Mouse (Mus musculus) c-Kit-positive CD71-positive TER-119-negative erythroid progenitor cells, embryonic 14.5 days (primary cell): ENCODE results near the gene Rpgr.

Experiments
- DNase-seq: peaks from one replicate; pipeline ENCODE4 v3.0.0-alpha.2; 2013; ENCODE audit warnings: low read depth

The Rpgr gene

DNA sequence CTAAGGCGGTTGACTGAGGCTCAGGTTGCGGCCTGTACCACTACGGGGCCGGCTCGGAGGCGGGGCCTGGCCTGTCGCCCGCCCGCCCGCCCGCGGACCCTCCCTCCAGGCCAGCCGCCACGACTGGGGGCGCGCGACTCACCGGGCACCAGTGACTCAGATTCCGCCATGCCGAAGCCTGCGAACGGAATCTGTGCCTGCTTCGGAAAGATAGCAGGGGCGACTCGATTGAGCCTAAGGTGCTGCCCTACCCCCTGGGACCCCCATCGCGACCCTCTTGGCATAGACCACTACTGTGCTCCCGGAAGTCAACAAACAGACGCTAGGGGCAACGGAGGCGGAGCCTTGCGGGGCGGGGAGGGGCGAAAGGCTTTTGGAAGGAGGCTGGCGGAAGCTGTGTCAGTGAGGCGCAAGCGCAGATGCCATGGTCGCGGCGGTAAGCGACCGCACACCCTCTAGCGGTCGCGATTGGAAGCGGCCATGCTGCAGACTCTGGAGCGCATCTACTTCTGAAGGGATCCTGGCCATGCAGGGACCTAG, at the start of gene Rpgr:
Gene Rpgr, minus strand, starts transcription at position 511 of the 540 bp plus-strand sequence.
- peak; percentile 71 for DNase-seq

DNA sequence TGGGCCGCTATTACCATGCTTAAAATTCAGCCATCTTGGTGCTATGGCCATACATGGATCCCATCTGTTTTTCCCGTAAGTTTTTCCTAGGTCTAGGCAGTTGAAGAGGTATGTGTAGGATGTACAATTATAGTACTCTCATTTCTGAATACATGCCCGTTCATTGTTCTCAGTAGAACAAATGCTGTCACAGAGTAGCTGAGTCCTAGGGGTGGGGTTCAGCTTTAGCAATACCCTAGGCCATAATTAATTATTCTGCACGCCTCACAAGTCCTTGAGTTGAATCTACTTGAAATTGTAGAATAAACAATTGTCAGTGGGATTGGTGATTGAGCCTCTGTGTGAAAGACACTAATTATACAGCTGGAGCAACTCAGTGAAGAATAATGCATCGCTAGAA, 41.5 kb upstream of the Rpgr start:
- no peak for DNase-seq

DNA sequence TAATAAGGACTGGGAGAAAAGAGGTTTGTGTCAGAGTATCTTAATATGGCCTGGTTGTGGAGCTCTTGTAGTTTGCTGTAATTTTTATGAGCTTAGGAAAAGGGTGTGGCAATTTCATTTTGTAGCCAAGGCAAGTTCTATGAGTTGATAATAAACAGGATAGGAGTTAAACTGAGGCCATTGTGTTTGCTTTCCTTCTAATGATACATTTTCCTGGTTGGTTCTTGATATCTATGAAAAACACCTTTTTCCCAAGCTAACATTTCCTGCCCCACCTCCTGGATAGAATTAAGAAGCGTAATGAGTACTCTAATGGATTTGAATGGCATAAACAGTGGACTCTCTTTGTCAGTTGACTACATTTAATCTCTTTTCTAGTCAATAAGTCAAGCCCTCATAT, 41.1 kb upstream of the Rpgr start:
- DNase-seq = no peak

DNA sequence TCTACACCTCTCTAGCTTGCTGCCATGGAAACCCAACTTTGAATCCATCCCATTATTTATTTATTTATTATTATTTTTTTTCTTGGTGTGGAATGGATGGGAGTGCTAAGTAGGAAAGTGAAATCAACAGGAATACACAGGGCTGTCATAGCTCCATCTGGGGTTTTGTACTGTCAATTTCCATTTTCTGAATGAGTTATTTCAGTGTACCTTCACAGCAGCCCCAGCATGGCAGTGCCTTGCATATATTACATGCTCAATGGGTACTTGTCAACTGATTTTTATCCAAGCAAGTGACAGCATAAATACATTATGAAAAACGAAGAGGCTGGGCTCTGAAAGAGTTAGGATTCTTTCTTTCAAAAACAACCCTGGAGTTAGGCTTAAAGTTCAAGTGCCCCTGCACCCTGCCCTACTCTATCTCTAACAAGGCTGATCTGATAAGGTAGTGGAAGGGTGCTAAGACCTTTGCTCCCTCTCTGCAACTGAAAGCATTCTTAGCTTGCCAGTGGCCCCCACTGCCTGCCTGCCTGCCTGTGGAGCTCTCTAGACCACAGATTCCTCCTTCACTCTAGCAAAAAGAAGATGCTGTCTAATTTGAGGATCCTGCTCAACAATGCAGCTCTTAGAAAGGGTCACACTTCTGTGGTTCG, 35.3 kb upstream of the Rpgr start, which contains the start of gene Otc:
Gene Otc, plus strand, starts transcription at position 454 of the 653 bp plus-strand sequence.
- no peak for DNase-seq

DNA sequence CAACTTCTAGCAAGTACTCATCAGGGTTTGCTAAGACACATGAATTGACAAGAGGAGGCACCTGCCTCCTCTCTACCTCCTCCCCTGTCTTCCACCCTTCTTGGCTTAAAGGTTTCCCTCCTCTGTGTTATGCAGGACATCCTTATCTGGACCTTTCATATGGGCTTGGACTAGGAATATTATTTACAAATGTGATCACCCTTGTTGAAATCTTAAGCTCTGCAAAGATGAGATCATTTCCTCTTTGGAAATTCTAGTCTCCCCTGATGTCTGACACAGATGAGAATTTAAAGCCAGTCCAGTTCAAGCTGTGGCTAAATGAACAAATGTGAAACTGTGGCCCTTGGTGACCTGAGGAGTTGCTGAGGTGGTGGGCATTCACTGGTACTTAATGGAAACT, 34.6 kb upstream of the Rpgr start:
- no peak for DNase-seq

DNA sequence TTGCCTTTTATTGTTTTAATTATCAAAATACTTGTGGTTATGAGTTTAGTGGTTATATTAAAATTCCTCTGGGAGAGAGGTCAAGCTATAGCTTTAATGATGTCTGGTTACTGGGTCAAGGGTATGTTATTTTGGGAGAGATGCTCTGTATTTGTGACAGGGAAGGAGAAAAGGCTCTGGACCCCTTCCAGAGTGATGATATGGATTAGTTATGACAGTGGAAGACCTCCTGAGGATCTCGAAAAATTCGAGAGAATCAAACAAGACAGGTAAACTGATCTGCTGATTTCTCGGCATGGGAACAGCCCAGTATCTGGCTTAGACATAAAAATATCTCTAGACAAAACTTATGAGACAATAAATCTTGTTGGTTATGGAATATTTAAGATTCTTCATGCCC, 27.2 kb upstream of the Rpgr start:
- no peak for DNase-seq

DNA sequence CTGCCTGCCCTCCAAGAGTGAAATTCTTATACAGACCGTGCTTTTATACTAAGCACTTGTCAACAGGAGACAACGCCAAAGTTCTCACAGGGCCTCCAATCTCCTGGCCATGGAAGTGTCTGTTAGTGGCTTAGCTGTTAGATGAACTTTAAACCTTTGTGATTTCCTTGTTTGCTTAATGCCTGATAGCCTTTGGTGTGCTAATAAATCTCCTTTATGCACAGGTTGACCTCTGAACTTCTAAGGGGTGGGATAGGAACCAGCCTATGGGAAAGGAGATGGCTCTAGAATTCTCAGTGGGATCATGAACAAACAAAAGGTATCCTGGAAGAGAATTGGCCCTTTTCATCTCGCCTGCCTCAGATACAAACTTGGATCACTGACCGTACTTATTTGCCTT, 22.8 kb upstream of the Rpgr start:
- no peak for DNase-seq

DNA sequence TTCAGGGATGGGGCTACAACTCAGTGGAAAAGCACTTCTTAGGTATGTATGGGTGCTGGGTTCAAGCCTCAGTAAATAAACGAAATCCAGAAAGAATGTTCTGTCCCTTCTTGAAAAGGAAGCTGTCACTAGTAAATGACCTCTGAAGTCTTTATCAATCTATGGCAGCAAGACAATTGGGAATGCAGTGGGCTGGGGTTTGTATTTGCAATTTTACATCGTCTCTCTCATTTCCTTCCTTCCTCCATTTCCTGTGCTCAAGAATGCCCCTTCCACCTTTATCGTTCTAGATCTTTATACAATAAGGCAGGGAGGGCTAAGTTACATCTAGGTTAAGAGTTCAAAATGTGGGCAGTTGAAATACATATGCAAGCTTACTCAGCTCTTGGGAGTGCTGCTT, 17.9 kb upstream of the Rpgr start:
- no peak for DNase-seq

DNA sequence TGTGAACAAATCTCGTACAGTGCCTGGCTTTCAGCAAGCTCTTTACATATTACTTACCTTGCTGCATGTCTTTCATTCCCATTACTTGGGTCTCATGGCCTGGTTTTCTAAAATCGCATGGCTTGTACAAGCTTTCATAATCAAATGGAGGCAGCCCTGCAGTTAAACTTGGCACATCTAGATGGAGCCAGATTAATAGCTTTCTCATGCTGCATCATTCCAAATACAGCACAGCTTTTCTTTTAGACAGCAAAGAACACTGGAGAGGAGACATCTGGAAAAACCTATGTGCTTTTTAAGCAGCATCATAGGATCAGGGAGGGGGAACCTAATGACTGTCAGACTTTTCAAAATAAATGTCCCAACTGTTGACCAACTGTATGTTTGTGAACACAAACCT, 16.3 kb upstream of the Rpgr start:
- no peak for DNase-seq

DNA sequence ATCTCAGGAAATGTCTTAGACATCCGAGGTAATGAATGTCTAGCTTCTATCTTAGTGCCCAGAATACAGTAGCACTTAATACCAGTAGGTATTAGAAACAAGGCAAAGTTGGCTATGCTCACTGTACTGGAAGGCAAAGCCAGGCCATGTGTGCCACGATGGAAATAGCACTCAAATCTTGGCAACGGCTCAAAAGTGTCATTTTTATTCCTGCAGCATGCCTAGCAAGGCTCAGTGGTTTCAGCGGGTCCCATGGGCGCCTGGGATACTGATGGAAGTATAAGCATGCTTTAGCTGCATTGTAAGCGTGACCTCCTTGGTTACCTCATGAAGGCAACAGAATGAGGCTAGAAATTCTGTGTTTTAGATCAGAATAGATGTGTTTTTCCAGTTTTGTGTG, 2.6 kb upstream of the Rpgr start:
- no peak for DNase-seq

DNA sequence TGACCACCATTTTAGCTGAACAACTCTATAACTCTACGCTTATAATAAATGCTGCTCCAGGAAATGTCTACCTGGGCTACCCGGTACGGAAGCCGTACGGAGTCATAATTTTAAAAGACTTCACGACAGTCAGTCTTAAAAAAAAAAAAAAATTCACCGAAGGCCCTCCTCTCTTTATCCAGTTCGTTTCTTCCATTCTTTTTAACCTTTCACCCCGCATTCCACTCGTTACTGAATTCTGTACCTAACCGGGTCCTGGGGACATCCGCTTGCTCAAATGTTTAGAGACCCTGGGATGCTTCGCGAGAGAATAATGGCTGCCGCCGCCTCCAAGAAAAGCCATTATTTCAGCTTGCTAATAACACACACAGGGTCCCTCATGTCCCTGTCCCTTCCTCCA, 748 bp downstream of the Rpgr start:
- DNase-seq = peak; percentile 48

DNA sequence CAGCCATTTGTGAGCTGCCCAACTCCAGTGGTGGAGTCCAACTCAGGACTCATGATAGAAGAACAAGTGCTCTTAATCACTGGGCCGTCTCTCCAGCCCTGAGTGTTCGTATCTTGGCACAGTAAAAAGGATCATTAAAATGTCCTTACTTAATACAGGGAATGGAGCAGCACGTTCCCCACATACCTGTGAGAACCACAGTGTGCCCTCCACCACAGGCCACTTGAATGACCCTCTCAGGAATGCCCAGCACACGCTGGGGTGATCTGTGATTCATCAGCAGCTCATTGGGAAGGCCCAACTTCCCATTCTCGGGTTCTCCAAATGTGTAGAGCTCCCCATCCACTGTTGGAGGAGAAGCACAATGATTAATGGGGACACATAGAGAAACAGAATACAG, 10.8 kb downstream of the Rpgr start:
- DNase-seq = no peak

DNA sequence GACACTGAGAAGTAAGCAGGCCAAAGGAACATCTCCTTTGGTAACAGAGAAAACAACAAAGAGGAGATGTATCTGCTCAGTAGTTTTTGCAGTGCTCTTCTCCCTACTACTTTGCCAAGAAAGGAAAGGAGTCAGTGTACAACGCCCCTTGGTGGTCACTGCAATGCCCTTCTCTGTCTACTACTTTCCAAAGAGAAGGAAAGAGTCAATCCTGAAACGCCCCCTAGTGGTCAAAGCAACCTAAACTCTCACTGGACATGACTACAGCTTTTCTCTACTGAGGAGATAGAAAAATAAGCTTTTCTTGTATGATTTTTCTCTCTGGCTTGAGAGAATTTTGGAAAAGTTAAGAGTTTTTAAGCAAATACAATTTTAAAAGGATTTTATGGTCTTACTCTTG, 15.4 kb downstream of the Rpgr start:
- peak; percentile 32 for DNase-seq

DNA sequence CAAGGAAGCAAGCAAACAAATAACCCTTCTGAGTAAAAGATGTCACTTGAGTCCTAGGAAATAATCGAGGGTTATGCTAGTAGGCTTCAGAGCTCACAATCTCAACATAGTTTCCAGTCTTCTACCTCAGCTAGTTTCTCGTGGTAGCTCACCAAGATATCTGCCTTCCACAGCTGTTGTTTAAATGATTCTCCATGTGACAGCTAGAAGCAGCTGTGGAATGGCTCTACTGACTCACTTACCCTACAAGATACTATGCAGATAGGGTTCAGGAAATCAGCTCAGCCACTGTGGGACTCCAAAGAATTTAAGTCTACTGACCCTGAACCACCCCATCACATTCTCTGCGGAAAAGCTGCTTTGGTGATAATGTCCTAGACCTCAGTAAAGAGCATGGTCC, 64.3 kb downstream of the Rpgr start:
- no peak for DNase-seq

DNA sequence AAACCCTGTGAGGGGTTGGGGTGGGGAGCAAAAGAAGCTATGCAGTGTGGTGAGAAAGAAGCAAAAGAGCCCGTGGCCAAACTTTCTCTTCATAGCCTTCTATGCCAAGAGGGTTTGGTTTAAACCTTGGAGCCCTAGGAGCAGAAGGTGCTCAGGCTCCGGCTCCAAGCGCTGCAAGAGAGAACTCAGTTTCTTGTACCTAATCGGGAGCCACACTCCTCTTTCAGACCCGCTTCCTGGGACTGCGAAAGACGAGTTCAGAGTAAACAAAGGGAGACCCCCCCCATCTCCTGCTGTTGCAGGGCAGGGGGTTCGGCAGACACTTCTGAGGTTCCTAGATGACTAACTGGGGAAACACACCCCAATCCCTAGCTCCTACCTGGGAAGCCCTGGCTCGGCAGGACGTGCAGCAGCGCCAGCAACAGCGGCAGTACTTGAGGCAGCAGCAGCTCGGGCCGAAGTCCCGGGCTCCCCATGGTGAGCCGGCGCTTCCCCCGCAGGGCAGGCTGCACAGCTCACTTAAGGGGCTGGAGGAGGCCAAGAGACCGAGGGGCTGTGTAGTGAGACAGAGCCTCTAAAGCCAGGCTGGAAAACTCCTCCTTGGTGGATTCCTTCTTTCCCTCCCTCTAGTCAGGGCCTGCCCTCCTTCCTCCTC, 99.5 kb downstream of the Rpgr start, which contains the start of gene Srpx:
Gene Srpx, minus strand, starts transcription at position 645 of the 655 bp plus-strand sequence.
- DNase-seq = no peak

DNA sequence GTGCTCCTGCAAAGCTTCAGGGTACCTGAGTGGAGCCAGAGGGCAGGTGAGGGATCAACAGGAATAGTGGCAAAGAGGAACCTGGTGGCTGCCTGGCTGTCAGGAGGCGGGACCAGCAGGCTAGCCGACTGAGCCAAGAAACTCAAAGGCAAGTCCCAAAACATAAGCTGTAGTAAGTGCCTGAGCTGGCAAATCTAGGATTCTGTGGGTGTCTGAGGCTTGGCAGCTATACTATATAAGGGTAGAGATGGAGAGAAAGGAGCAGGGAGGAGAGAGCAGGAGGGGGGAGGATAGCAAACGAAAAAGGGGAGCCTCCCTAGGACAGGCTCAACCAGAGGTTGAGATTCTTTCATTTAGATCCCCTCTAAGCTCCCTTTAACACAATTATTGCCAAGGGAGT, 100.9 kb downstream of the Rpgr start:
- no peak for DNase-seq

DNA sequence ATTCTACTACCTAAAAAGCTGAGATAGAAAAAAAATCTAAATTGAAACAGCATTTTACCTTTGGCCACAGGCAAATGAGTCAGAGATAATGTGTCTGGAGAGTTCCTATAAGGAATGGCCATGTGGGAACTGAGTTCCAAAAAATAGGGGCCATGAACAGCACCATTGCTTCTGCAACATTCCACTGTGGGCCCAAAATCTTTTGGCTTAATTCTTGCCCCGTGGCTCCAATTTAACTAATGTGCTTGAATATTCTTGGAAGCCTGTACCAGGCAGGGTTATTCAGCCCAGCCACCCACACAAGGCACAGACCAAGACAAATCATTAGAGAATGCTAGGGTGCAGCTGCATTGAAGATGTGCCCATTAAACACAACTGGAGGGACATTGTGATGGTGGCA, 106.0 kb downstream of the Rpgr start:
- no peak for DNase-seq

DNA sequence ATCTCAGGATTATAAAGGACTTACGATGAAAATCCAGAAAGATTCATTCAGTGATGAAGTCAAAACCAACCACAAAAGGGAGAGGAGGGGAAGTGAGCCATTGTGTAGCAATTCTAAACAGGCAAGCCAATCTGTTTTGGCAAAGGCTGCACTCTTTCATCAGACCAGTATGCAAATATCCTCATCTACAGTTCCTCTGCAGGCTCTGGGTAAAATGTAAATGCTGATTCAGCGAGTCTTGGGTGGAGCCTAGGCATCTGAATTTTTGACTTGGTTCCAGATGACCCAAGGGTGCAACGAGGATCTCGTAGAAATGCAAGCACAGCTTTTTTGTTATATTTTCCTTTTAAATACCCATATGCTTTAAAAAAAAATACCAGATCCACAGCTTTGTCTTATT, 108.2 kb downstream of the Rpgr start:
- no peak for DNase-seq

DNA sequence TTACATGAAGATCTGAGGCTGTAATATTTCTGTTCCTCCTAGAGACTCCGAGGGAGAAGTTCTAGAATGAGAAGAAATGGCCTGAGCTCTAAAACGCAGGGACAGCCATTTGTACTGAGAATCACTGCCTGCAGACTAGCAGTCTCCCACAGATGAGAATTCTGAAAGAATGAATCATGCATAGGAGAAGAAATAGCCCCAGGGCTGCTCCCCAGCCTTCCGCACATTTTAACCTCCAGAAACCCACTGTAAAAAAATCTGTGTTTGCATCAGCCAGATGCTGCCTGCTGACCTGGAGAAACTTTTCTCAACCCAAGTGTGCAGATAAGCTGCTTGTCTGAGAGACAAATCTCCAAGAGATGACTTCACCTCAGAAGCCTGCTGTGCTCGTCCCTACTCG, 111.2 kb downstream of the Rpgr start:
- no peak for DNase-seq

DNA sequence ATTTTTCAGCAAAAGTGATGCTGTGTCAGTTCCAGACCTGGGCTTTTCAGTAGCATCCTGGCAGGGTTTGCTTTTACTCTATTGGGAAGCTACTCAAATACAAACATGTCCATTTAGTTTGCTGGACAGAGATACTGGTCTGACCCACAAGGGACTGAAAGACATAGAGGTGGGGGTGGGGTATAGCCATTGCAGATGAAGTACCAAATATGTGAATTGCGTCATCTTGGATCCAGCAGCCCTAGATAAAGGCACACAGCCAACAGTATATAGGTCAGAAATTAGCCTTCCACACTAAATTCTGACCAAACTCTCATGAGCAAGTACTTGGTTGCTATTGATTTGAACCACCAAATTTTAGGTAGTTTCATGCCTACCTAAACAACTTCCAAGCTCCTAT, 114.0 kb downstream of the Rpgr start:
- no peak for DNase-seq

DNA sequence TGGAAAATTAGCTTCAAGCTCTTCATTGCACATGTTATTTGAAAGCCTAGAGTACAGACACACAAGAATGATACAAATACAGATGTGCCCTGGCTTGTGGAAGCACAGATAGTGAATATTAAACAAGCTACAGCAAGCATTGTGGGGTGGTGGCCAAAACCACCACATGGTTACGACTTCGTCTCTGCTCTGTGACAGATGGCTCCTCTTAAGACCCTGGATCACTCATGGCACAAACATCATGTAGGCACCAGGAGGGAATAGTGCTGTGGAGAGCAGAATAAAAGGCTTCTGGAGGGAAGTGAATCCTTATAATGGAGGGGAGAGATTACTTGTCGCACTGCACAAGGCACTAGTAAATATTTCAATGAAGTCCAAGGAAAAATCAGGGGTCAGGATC, 120.9 kb downstream of the Rpgr start:
- no peak for DNase-seq

DNA sequence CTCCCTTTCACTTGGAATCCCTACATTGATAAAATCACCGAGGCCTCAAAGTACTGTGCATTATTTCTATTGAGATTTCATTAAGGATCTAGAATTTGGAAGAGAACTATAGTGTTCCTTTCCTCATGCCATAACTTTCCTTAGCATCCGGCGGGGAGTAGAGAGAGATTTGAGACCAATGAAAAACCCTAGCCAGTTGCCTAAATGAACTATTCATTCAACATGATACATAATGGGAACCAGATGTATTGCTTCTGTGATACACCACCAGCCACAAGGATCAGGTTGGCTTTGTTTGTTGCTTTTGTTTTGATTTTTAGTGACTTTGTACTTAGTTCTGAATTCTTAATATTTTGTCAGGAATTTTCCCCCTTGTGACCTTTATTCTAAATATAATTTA, 136.3 kb downstream of the Rpgr start:
- DNase-seq = no peak

DNA sequence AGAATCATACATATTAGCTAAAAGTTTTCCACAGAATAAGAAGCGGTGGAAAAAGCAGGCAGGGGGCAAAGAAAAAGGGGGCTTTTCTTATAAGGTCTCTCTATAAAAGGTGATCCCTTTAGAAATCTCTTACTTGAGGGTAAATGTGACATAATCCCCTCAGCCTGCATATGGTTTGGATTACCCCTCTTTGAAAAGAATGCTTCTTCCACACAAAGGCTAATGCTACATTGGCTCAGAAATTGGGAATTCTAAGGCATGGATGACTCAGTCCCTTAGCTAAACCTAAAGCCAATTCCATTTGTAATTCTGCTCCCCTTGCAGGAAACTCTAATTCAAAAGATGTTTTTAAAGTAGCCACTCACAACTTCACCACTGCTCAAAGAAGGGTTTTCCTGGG, 136.7 kb downstream of the Rpgr start:
- no peak for DNase-seq

DNA sequence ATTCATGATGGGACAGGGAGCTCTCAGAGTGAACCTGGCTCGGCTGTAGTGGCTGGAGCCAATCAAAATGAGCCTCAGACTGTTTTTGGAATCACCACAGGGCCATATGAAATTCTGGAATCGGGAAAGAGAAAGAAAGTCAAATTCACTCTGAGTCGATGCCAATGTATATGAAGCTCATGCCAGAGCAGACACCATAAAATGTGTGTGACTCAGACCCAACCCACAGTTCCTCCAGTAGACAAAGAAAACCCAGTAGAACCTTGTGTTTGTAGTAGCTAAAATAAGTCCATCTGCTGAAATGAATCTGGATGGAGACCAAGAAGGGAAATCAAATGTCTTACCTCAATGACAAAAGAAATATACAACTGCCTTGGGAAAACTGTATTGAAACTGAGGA, 142.8 kb downstream of the Rpgr start:
- DNase-seq = no peak
